Mouse (Mus musculus) hindbrain, embryonic 12.5 days (tissue): Measurements from ENCODE around the gene Tardbp. TPM values are rescaled to one million over a fixed set of nuclear protein-coding genes. Genes with fewer than 3 reads are reported as not detected.

Experiments used
- ATAC-seq: fragments of 200-750 bp; cut with Nextera tagmentation; 2 replicates; pipeline ENCODE4 v1.8.0; 2017; ENCODE audit warnings: moderate TSS enrichment; ENCODE audit not compliant: low FRiP score
- H3K27ac ChIP-seq: fragments of 300-500 bp; sonication (generic); 2 replicates; pipeline ENCODE4 v1.5.1; 2016; ENCODE audit warnings: mild to moderate bottlenecking
- H3K27me3 ChIP-seq: fragments of 300-500 bp; sonication (generic); 2 replicates; pipeline ENCODE4 v1.6.1; 2016; ENCODE audit warnings: mild to moderate bottlenecking
- H3K36me3 ChIP-seq: fragments of 300-500 bp; sonication (generic); 2 replicates; pipeline ENCODE4 v1.6.1; 2016; ENCODE audit warnings: mild to moderate bottlenecking
- H3K4me1 ChIP-seq: fragments of 300-500 bp; sonication (generic); 2 replicates; pipeline ENCODE4 v1.6.1; 2016
- H3K4me2 ChIP-seq: fragments of 300-500 bp; sonication (generic); replicated peaks from 2 replicates; pipeline ENCODE4 v1.6.1; 2016; ENCODE audit warnings: mild to moderate bottlenecking
- H3K4me3 ChIP-seq: fragments of 300-500 bp; sonication (generic); 2 replicates; pipeline ENCODE4 v1.5.1; 2016; ENCODE audit warnings: mild to moderate bottlenecking
- H3K9ac ChIP-seq: fragments of 300-500 bp; sonication (generic); 2 replicates; pipeline ENCODE4 v1.6.1; 2016; ENCODE audit warnings: mild to moderate bottlenecking, moderate library complexity
- H3K9me3 ChIP-seq: fragments of 300-500 bp; sonication (generic); replicated peaks from 2 replicates; pipeline ENCODE4 v1.6.1; 2016; ENCODE audit warnings: mild to moderate bottlenecking
- WGBS: fragments of 180-500 bp; shearing (Covaris S2); methylation state at CpG from one replicate; pipeline ENCODE4 v1.1.7; 2016; 5-methylcytosine and 5-hydroxymethylcytosine counted together
- polyA plus RNA-seq: library from polyadenylated mRNA; unstranded; fragments of >200 nt; fragmentation: Nextera tagmentation; extraction: Ambion mirVana; gene quantifications from 2 replicates; pipeline ENCODE4 v1.2.1, GENCODE M21; 2016

Tardbp gene
- polyA plus RNA-seq, 1 experiment from 2014 or later: 333 TPM

DNA sequence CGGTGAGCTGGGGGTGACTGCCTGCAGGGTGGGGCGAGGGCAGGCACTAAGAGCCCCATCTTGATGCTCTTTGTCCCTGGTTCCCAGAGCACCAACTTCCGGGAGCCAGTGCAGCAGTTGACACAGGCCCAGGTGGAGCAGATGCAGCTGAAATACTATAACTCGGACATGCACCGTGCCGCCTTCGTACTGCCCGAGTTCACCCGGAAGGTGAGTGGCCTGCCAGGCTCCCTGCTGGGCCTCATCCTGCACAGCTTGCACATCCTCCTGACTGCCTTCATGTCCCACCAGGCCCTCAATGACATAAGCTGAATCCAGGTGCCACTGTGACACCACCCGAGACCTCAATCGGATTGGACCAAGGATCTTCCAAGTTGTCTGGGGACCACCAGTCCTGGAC is 32.8 kb downstream of the Tardbp start:
- Histone ChIP-seq H3K36me3 (peaks cover 52% of the 10 kb centered on the region), H3K4me3 (no peak overlapping the region), H3K9me3 (no peaks in the 10 kb centered on the region), H3K9ac (no peak overlapping the region), H3K4me1 (peaks cover 17% of the 10 kb centered on the region), H3K4me2 (no peak overlapping the region), H3K27me3 (no peaks in the 10 kb centered on the region), H3K27ac (no peak overlapping the region)
- 97% methylated on average over 11 of the region's 11 CpGs for WGBS
- ATAC-seq: no peak

DNA sequence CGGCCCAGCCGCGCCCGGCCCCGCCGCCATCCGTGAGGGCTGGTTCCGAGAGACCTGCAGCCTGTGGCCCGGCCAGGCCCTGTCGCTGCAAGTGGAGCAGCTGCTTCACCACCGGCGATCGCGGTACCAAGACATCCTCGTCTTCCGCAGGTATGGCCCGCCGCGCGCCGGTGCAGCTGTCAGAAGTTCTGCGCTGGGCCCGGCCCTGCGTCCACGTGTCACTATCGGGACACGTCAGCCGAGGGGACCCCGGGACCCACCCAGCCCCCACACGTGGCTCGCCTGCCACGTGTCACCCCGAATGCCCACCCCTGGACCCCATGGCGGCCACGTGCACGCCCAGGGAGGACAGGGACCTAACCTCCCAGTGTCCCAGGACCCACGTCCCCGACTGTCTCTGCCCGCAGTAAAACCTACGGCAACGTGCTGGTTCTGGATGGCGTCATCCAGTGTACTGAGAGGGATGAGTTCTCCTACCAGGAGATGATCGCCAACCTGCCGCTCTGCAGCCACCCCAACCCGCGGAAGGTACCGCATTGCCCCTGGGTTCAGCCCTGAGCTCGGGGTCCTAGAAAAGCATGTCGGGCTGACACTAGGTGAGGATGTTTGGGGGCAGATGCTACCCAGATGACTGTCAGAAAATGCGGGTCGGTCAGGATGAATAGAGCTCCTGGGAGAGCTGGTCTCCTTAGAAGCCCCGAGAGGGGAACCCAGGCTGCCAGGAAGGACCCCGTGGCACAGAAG is 35.0 kb downstream of the Tardbp start:
- peak overlapping the region; percentile 84 for H3K9ac ChIP-seq
- peaks cover 17% of the 10 kb centered on the region for H3K4me1 ChIP-seq
- peaks cover 36% of the 10 kb centered on the region for H3K36me3 ChIP-seq
- H3K4me2 ChIP-seq: peak overlapping the region; percentile 94
- WGBS: under 1% methylated on average over 53 of the region's 53 CpGs
- peak overlapping the region; percentile 31; the same call in 1 of the 2 replicates for H3K27ac ChIP-seq
- no peaks in the 10 kb centered on the region for H3K27me3 ChIP-seq
- H3K9me3 ChIP-seq: no peaks in the 10 kb centered on the region
- peak overlapping the region; percentile 98 for H3K4me3 ChIP-seq
- no peak; the same call in 1 of the 2 replicates for ATAC-seq

DNA sequence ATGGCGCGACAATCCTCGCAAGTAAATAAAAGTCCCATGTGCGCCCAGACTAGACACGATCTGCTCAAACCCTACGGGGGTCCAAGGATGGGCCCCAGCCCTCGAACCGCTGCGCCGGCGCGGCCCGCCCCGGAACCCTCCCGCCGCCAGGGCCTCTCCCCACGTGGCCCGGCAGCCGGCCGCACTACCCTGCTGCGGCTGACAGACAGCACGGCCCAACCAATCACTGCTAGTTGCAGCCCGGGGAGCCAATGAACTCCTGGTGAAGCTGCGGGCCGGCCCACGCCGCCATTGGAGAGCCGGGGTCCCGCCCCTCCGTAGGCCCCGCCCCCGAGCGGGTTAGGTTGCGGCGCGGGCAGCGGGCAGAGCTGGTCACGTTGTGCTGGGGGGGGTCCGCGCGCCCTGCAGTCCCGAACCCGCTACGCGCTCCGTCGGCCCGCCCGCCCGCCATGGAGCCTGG is 35.6 kb downstream of the Tardbp start, which contains the start of gene Srm:
Gene Srm, plus strand, starts transcription at position 333 of the 460 bp plus-strand sequence.
- Histone ChIP-seq H3K4me2 (peak within 1 kb of the TSS; percentile 94), H3K27me3 (no peaks in the 10 kb centered on the region), H3K9me3 (no peaks in the 10 kb centered on the region), H3K4me3 (peak within 1 kb of the TSS; percentile 98), H3K4me1 (peaks cover 17% of the 10 kb centered on the region), H3K27ac (peak within 1 kb of the TSS; percentile 82), H3K9ac (peak within 1 kb of the TSS; percentile 84), H3K36me3 (peaks cover 29% of the 10 kb centered on the region)
- under 1% methylated on average over 49 of the region's 50 CpGs for WGBS
- ATAC-seq: peak; percentile 99

DNA sequence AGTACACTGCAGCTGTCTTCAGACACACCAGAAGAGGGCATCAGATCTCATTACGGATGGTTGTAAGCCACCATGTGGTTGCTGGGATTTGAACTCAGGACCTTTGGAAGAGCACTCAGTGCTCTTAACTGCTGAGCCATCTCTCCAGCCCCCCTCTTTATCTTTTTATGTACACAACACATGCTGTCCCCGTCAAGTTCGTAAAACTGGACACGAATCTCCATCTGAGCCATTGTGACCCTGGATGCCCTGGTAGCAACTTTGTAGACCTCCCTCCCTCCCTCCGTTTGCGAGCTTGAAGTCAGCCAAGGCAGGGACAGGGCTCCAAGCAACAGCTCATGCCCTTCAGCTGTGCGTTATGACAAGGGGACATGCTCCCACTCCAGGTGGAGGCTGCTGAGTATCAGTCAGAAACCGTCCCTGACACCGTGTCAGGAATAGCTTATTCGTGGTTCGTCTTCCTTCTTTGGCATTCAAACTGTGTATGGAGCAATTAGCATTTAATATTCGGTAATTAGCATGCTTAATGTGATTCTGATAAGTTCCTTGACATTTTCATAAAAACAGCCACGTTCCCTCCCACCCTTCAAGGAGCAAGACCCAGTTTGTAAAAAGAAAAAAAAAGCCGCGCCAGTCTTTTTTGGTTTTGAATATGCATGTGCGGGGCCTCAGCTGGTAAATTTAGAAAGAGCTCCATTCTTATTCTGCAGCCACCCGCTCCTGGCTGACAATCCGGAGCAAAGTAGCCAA is 36.2 kb downstream of the Tardbp start:
- Histone ChIP-seq H3K36me3 (peaks cover 23% of the 10 kb centered on the region), H3K27ac (peak overlapping the region; percentile 82), H3K4me3 (peak overlapping the region; percentile 98), H3K27me3 (no peaks in the 10 kb centered on the region), H3K4me1 (peaks cover 17% of the 10 kb centered on the region), H3K9me3 (no peaks in the 10 kb centered on the region), H3K9ac (peak overlapping the region; percentile 84; the same call in 1 of the 2 replicates), H3K4me2 (peak overlapping the region; percentile 94)
- peak; percentile 9 for ATAC-seq
- WGBS: 6% methylated on average over 18 of the region's 18 CpGs

DNA sequence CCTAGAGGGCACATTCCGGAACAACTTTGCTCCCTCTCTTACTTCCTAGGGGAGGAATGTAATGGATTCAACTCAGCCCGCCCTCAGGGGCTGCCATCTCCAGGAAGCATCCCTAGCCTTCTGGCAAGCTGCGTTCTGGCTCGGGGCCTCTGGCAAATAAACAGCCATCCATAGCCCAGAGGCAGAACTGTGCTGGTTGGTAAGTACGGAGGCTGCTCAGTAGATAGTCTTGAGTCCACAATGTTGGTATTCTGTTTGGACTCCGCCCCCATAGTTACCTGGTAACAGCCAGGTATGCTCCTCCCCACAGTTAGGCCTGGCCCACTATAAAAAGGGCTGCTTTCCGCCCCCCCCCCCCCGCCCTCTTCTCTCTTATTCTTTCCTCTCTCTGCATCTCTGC is 37.3 kb downstream of the Tardbp start:
- Histone ChIP-seq H3K4me3 (no peak overlapping the region), H3K9me3 (no peaks in the 10 kb centered on the region), H3K27me3 (no peaks in the 10 kb centered on the region), H3K27ac (no peak overlapping the region), H3K4me2 (no peak overlapping the region), H3K4me1 (peaks cover 17% of the 10 kb centered on the region), H3K9ac (no peak overlapping the region), H3K36me3 (peaks cover 13% of the 10 kb centered on the region)
- no peak for ATAC-seq
- 67% methylated on average over 6 of the region's 8 CpGs for WGBS

DNA sequence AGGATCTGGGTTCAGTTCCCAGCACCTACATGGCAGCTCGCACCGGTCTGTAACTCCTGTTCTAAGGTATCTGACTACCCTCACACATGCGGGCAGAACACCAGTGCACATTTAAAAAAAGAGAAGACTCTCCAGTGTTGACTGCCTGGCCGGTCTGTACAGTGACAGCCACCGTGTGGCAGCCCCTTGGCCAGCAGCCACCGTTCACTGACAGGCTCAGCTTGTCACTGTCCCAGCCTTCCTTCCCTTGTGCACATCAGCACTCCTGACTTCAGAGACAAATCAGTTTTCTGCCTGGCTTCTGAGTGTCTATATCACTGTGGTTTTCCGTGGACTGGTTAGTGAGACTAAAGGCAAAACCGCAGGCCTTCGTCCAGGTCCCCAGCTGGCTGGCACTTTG is 38.0 kb downstream of the Tardbp start:
- Histone ChIP-seq H3K27me3 (no peaks in the 10 kb centered on the region), H3K27ac (no peak overlapping the region), H3K36me3 (peaks cover 5% of the 10 kb centered on the region), H3K4me3 (no peak overlapping the region), H3K4me2 (no peak overlapping the region), H3K9ac (no peak overlapping the region), H3K9me3 (no peaks in the 10 kb centered on the region), H3K4me1 (peaks cover 17% of the 10 kb centered on the region)
- WGBS: 81% methylated on average over 9 of the region's 9 CpGs
- no peak for ATAC-seq

DNA sequence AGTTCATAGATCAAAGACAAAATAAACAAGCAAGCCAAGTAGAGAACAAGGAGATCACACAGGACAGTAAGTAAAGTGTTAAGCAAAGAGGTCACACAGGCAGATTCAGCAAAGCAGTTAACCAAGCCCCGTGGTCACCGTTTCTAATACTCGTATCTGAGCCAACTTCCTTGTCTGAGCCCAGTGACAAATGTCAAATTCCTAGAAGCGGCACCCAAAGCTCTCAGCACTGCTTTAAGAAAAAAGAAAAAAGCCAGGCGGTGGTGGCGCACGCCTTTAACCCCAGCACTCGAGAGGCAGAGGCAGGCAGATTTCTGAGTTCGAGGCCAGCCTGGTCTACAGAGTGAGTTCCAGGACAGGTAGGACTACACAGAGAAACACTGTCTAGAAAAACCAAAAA is 40.2 kb downstream of the Tardbp start:
- Histone ChIP-seq H3K4me1 (peaks cover 4% of the 10 kb centered on the region), H3K4me3 (no peak overlapping the region), H3K9me3 (no peaks in the 10 kb centered on the region), H3K36me3 (peaks cover 18% of the 10 kb centered on the region), H3K9ac (no peak overlapping the region), H3K27me3 (no peaks in the 10 kb centered on the region), H3K4me2 (no peak overlapping the region), H3K27ac (no peak overlapping the region)
- 89% methylated on average over 9 of the region's 9 CpGs for WGBS
- no peak for ATAC-seq

DNA sequence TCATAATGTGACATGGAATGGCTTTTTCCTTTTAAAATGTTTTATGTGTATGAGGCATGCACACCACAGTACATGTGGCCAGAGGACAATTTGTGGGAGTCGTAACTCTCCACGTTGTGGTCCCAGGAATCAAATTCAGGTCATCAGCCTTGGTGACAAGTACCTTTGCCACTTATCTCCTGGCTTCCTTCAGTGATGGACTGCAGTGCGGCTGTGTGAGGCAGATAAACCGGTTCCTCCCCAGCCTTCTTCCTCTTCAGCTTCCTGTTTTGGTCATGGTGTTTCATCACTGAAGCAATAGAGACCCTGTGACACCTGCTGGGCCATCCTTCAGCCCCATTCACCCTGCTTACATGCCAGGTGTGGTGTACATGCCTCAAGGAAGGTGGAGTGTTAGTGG is 43.6 kb downstream of the Tardbp start:
- Histone ChIP-seq H3K9me3 (no peaks in the 10 kb centered on the region), H3K27ac (no peak overlapping the region), H3K4me3 (no peak overlapping the region), H3K4me2 (no peak overlapping the region), H3K27me3 (no peaks in the 10 kb centered on the region), H3K36me3 (peaks cover 52% of the 10 kb centered on the region), H3K4me1 (no peaks in the 10 kb centered on the region), H3K9ac (no peak overlapping the region)
- no peak for ATAC-seq
- 83% methylated on average over 4 of the region's 4 CpGs for WGBS

DNA sequence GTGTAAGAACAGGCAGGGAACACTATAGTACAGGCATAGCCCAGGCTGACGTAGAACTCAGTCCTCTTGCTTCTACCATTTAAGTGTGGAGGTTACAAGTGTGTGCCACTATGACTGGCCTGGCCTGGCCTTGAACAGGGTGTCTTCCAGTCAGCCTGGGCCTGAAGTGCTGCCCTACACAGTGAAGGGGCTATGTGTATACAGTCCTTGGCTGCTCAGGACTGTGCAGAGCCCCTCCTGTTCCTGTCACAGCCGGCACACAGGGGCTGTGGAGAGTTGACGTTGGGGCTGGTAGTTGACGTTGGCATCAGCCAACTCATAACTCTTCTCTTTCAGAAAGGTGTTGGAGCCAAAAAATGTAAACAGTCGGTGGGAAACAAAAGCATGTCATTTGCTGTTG is 45.4 kb downstream of the Tardbp start:
- H3K9me3 ChIP-seq: no peaks in the 10 kb centered on the region
- no peak overlapping the region for H3K27ac ChIP-seq
- no peaks in the 10 kb centered on the region for H3K4me1 ChIP-seq
- peaks cover 68% of the 10 kb centered on the region for H3K36me3 ChIP-seq
- no peaks in the 10 kb centered on the region for H3K27me3 ChIP-seq
- ATAC-seq: no peak
- no peak overlapping the region for H3K4me3 ChIP-seq
- no peak overlapping the region for H3K4me2 ChIP-seq
- no peak overlapping the region for H3K9ac ChIP-seq
- 96% methylated on average over 5 of the region's 5 CpGs for WGBS

DNA sequence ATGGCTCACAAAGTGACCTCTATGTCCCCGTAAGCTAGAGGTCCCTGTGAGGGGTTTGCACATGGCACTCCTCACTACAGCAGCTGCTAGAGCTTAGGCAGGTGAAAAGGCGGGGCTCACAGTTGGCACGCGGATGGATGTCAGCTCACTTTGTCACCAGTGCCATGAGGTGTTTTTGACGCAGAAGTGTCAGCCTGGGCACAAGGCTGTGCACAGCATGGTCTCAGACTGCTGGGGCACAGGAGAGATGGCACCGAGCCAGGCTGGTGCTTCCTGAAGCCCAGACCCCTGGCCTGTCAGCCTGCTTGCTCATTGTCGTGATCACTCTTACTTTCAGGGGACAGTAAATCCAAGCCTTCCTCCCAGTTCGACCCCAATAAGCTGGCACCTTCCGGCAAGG is 46.1 kb downstream of the Tardbp start:
- Histone ChIP-seq H3K27me3 (no peaks in the 10 kb centered on the region), H3K27ac (no peak overlapping the region), H3K9me3 (no peaks in the 10 kb centered on the region), H3K36me3 (peaks cover 74% of the 10 kb centered on the region), H3K4me1 (no peaks in the 10 kb centered on the region), H3K4me2 (no peak overlapping the region), H3K4me3 (no peak overlapping the region), H3K9ac (no peak overlapping the region)
- no peak for ATAC-seq
- WGBS: 90% methylated on average over 9 of the region's 9 CpGs

DNA sequence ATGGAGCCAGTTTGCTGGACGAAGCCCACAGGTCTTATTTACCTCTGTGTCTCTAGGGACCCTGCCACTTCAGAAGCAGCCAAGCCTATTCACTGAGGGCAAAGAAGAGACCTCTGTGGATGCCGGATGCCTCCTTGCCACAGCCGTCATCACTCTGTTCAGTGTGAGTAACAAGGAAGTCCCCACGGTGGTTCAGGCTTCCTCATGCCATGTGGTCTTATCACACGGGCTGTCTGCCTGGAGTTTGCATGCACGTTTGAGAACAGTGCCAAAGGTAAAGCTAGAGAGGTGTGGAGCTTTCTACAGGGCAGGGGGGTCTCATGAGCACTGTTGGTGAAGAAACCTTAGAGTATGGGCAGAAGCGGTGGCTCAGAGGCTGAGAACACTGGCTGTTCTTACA is 53.6 kb downstream of the Tardbp start:
- Histone ChIP-seq H3K4me2 (no peak overlapping the region), H3K9me3 (no peaks in the 10 kb centered on the region), H3K36me3 (peaks cover 93% of the 10 kb centered on the region), H3K27me3 (no peaks in the 10 kb centered on the region), H3K4me1 (no peaks in the 10 kb centered on the region), H3K9ac (no peak overlapping the region), H3K27ac (no peak overlapping the region), H3K4me3 (no peak overlapping the region)
- no peak for ATAC-seq
- WGBS: 94% methylated on average over 7 of the region's 7 CpGs

DNA sequence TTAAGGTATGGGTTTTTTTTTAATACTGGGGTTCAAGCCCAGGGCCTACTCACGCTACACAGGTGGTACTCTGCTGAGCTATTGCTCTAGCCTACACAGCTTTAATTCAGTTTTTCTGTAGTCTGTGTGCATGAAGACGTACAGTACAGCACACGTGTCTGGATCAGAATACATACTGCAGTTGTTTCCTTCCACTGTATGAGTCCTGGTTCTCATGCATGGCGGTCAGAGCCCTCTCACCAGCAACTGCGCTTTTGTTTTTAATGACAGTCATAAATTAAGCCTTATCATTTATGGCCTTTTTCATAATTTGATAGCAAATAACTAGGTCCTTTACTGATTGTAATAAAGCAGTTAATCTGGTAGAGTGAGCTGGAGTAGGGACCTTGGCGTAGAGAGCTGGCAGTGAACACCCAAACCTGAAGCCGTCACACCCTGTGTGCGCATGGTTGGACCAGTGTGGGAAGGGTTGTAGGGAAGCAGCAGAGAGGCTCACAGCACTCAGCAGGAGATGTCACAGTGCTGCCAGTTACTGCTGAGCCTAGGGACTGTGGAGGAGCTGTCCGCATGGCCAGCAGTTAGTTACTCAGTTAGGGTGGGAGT is 56.0 kb downstream of the Tardbp start:
- ATAC-seq: no peak
- Histone ChIP-seq H3K9ac (no peak overlapping the region), H3K36me3 (peaks cover 95% of the 10 kb centered on the region), H3K4me1 (no peaks in the 10 kb centered on the region), H3K27me3 (no peaks in the 10 kb centered on the region), H3K4me2 (no peak overlapping the region), H3K27ac (no peak overlapping the region), H3K4me3 (no peak overlapping the region), H3K9me3 (no peaks in the 10 kb centered on the region)
- WGBS: 95% methylated on average over 9 of the region's 9 CpGs
